Mouse (Mus musculus): ENCODE results near the gene Dusp13.

DNA sequence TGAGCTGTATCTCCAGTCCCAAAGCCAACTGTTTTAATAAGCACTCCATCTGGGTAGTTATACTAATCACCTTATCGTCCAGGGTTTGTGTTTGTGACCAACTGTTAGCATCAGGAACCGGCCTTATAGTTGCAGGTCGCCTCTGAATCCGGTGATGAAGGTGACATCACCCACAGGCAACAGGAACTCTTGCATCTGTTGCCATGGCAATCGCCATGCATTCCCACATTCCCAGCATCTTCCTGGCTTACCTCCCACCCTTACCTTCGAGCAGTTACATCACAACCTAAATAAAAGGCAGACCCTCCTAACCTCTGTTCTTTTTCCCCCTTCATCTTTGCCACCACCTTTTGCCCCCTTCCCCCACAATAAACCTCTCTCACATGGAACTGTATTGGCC is 13.7 kb upstream of the Dusp13 start:
- TF ChIP-seq CTCF (conservative IDR thresholded peaks at IDR 0.05; ENCODE audit: low read length) (no peak), POU5F1 (IDR thresholded peaks at IDR 0.05; ENCODE audit: borderline replicate concordance, low read length) (no peak), NANOG (IDR thresholded peaks at IDR 0.05; ENCODE audit: borderline replicate concordance, low read length) (no peak)
